Mouse (Mus musculus) midbrain, embryonic 10.5 days (tissue): Measurements from ENCODE around the gene Cyp4f15. TPM values are rescaled to one million over a fixed set of nuclear protein-coding genes. Genes with fewer than 3 reads are reported as not detected.

Experiments
- DNase-seq: peaks from one replicate; pipeline ENCODE4 v3.0.0-alpha.2; 2017; ENCODE audit warnings: low spot score
- H3K27ac ChIP-seq: fragments of 300-500 bp; sonication (generic); replicated peaks from 2 replicates; pipeline ENCODE4 v1.5.1; 2016; ENCODE audit warnings: mild to moderate bottlenecking
- H3K27me3 ChIP-seq: fragments of 300-500 bp; sonication (generic); 2 replicates; pipeline ENCODE4 v1.6.1; 2016; ENCODE audit warnings: low read depth, mild to moderate bottlenecking; ENCODE audit not compliant: poor library complexity, severe bottlenecking
- H3K36me3 ChIP-seq: fragments of 300-500 bp; sonication (generic); 2 replicates; pipeline ENCODE4 v1.6.1; 2016; ENCODE audit warnings: mild to moderate bottlenecking, moderate library complexity
- H3K4me1 ChIP-seq: fragments of 300-500 bp; sonication (generic); 2 replicates; pipeline ENCODE4 v1.6.1; 2016
- H3K4me3 ChIP-seq: fragments of 300-500 bp; sonication (generic); 2 replicates; pipeline ENCODE4 v1.5.1; 2016; ENCODE audit warnings: mild to moderate bottlenecking, moderate library complexity
- H3K9me3 ChIP-seq: fragments of 300-500 bp; sonication (generic); replicated peaks from 2 replicates; pipeline ENCODE4 v1.6.1; 2016; ENCODE audit warnings: mild to moderate bottlenecking
- WGBS: fragments of 180-500 bp; shearing (Covaris S2); methylation state at CpG from one replicate; pipeline ENCODE4 v1.1.7; 2016; 5-methylcytosine and 5-hydroxymethylcytosine counted together
- polyA plus RNA-seq: library from polyadenylated mRNA; unstranded; fragments of >200 nt; fragmentation: Nextera tagmentation; extraction: Ambion mirVana; gene quantifications from 2 replicates; pipeline ENCODE4 v1.2.1, GENCODE M21; 2016

Cyp4f15 gene
- 1.8 and 1.9 TPM in 2 replicates for polyA plus RNA-seq

GRCm38 (mm10) chr17:32685048-32685750, at the start of gene Cyp4f15:
Cyp4f15 (plus strand) TSS chr17:32685627.
- peak within 1 kb of the TSS; percentile 16; the same call in 1 of the 2 replicates for H3K4me3 ChIP-seq
- DNase-seq = peak; percentile 53
- 14% methylated on average over 7 of the region's 7 CpGs for WGBS
- H3K27me3 ChIP-seq = no peaks in the 10 kb centered on the region
- no peaks in the 10 kb centered on the region for H3K36me3 ChIP-seq
- H3K9me3 ChIP-seq = no peaks in the 10 kb centered on the region
- peaks cover 22% of the 10 kb centered on the region for H3K4me1 ChIP-seq
- H3K27ac ChIP-seq = peak within 1 kb of the TSS; percentile 78

- H3K9me3 ChIP-seq = no peaks in the 10 kb centered on the region
- H3K27me3 ChIP-seq = no peaks in the 10 kb centered on the region; the same call in 1 of the 2 replicates
- 0 out of 2 replicates have a peak, but pooled peaks cover 8% of the 10 kb centered on the region for H3K4me1 ChIP-seq
- 64% methylated on average over 3 of the region's 3 CpGs for WGBS
- DNase-seq = no peak
- no peak overlapping the region for H3K4me3 ChIP-seq
- no peaks in the 10 kb centered on the region for H3K36me3 ChIP-seq
- no peak overlapping the region for H3K27ac ChIP-seq
Observed at GRCm38 (mm10) chr17:32636341-32636740, 49.1 kb upstream of the Cyp4f15 start.

- whole genome bisulfite sequencing = 80% methylated on average over 2 of the region's 2 CpGs
- H3K4me1 ChIP-seq = 0 out of 2 replicates have a peak, but pooled peaks cover 8% of the 10 kb centered on the region
- H3K36me3 ChIP-seq = no peaks in the 10 kb centered on the region
- DNase-seq = no peak
- no peak overlapping the region for H3K27ac ChIP-seq
- no peak overlapping the region for H3K4me3 ChIP-seq
- H3K27me3 ChIP-seq = no peaks in the 10 kb centered on the region; the same call in 1 of the 2 replicates
- H3K9me3 ChIP-seq = no peaks in the 10 kb centered on the region
Observed at GRCm38 (mm10) chr17:32637151-32637550, 48.3 kb upstream of the Cyp4f15 start.

GRCm38 (mm10) chr17:32646631-32647030, 38.8 kb upstream of the Cyp4f15 start:
- Histone ChIP-seq H3K27me3 (no peaks in the 10 kb centered on the region), H3K4me1 (no peaks in the 10 kb centered on the region), H3K36me3 (no peaks in the 10 kb centered on the region), H3K4me3 (no peak overlapping the region), H3K27ac (no peak overlapping the region), H3K9me3 (0 out of 2 replicates have a peak, but pooled peaks cover 4% of the 10 kb centered on the region)
- 89% methylated on average over 4 of the region's 4 CpGs for WGBS
- DNase-seq = no peak

GRCm38 (mm10) chr17:32653860-32654259, 31.6 kb upstream of the Cyp4f15 start:
- 88% methylated on average over 4 of the region's 4 CpGs for WGBS
- Histone ChIP-seq H3K27ac (no peak overlapping the region), H3K4me1 (no peaks in the 10 kb centered on the region), H3K36me3 (no peaks in the 10 kb centered on the region), H3K9me3 (no peaks in the 10 kb centered on the region), H3K4me3 (no peak overlapping the region), H3K27me3 (no peaks in the 10 kb centered on the region)
- no peak for DNase-seq

GRCm38 (mm10) chr17:32657041-32657440, 28.4 kb upstream of the Cyp4f15 start:
- 78% methylated on average over 3 of the region's 3 CpGs for WGBS
- H3K4me1 ChIP-seq = no peaks in the 10 kb centered on the region
- no peaks in the 10 kb centered on the region for H3K9me3 ChIP-seq
- no peaks in the 10 kb centered on the region for H3K36me3 ChIP-seq
- no peaks in the 10 kb centered on the region for H3K27me3 ChIP-seq
- H3K4me3 ChIP-seq = no peak overlapping the region
- no peak for DNase-seq
- no peak overlapping the region for H3K27ac ChIP-seq

GRCm38 (mm10) chr17:32658246-32658645, 27.2 kb upstream of the Cyp4f15 start:
- Histone ChIP-seq H3K4me1 (no peaks in the 10 kb centered on the region), H3K36me3 (no peaks in the 10 kb centered on the region), H3K27me3 (no peaks in the 10 kb centered on the region), H3K4me3 (no peak overlapping the region), H3K9me3 (no peaks in the 10 kb centered on the region), H3K27ac (no peak overlapping the region)
- WGBS = 88% methylated on average over 1 of the region's 1 CpGs
- no peak for DNase-seq

- Histone ChIP-seq H3K36me3 (no peaks in the 10 kb centered on the region), H3K4me3 (no peak within 1 kb of the TSS), H3K27ac (no peak within 1 kb of the TSS), H3K4me1 (no peaks in the 10 kb centered on the region), H3K9me3 (no peaks in the 10 kb centered on the region), H3K27me3 (no peaks in the 10 kb centered on the region)
- 70% methylated on average over 2 of the region's 2 CpGs for WGBS
- DNase-seq = no peak
Observed at GRCm38 (mm10) chr17:32658712-32659111, 26.7 kb upstream of the Cyp4f15 start, which contains the start of gene Cyp4f40. Cyp4f40 (plus strand) TSS chr17:32658900.

GRCm38 (mm10) chr17:32673976-32674375, 11.5 kb upstream of the Cyp4f15 start:
- peaks cover 6% of the 10 kb centered on the region; the same call in 1 of the 2 replicates for H3K4me1 ChIP-seq
- 66% methylated on average over 7 of the region's 7 CpGs for WGBS
- DNase-seq = peak; percentile 13
- no peaks in the 10 kb centered on the region for H3K36me3 ChIP-seq
- no peak overlapping the region for H3K4me3 ChIP-seq
- H3K27ac ChIP-seq = no peak overlapping the region
- H3K27me3 ChIP-seq = no peaks in the 10 kb centered on the region
- H3K9me3 ChIP-seq = no peaks in the 10 kb centered on the region

- Histone ChIP-seq H3K27me3 (no peaks in the 10 kb centered on the region), H3K36me3 (no peaks in the 10 kb centered on the region), H3K4me1 (peaks cover 6% of the 10 kb centered on the region; the same call in 1 of the 2 replicates), H3K9me3 (no peaks in the 10 kb centered on the region), H3K27ac (peak overlapping the region; percentile 42; the same call in 1 of the 2 replicates), H3K4me3 (peak overlapping the region; percentile 35)
- peak; percentile 43 for DNase-seq
- 44% methylated on average over 21 of the region's 21 CpGs for WGBS
Observed at GRCm38 (mm10) chr17:32676040-32676635, 9.3 kb upstream of the Cyp4f15 start.

- WGBS = 41% methylated on average over 2 of the region's 2 CpGs
- H3K27me3 ChIP-seq = no peaks in the 10 kb centered on the region
Observed at GRCm38 (mm10) chr17:32680404-32680803, 5.0 kb upstream of the Cyp4f15 start.

GRCm38 (mm10) chr17:32686722-32687121, 1.3 kb downstream of the Cyp4f15 start:
- 92% methylated on average over 5 of the region's 5 CpGs for WGBS
- no peaks in the 10 kb centered on the region for H3K36me3 ChIP-seq
- DNase-seq = no peak
- H3K4me3 ChIP-seq = no peak overlapping the region
- H3K27ac ChIP-seq = no peak overlapping the region
- no peaks in the 10 kb centered on the region for H3K27me3 ChIP-seq
- peaks cover 22% of the 10 kb centered on the region for H3K4me1 ChIP-seq
- H3K9me3 ChIP-seq = no peaks in the 10 kb centered on the region

More at GRCm38 (mm10) chr17:32680404-32680803, 5.0 kb upstream of the Cyp4f15 start:
- H3K36me3 ChIP-seq = no peaks in the 10 kb centered on the region
- H3K27ac ChIP-seq = no peak overlapping the region
- H3K4me3 ChIP-seq = no peak overlapping the region
- peaks cover 16% of the 10 kb centered on the region for H3K4me1 ChIP-seq
- peak; percentile 43 for DNase-seq
- no peaks in the 10 kb centered on the region for H3K9me3 ChIP-seq

- Histone ChIP-seq H3K27ac (no peak overlapping the region), H3K9me3 (no peaks in the 10 kb centered on the region; the same call in 1 of the 2 replicates), H3K4me1 (peaks cover 6% of the 10 kb centered on the region), H3K36me3 (no peaks in the 10 kb centered on the region), H3K4me3 (no peak overlapping the region), H3K27me3 (no peaks in the 10 kb centered on the region)
- 94% methylated on average over 1 of the region's 1 CpGs for WGBS
- no peak for DNase-seq
Observed at GRCm38 (mm10) chr17:32690959-32691358, 5.5 kb downstream of the Cyp4f15 start.
